Mouse (Mus musculus): ENCODE data around the gene Fktn.
A peak's percentile ranks its signal among the peaks of the same experiment; 100 is the strongest.

Gene Fktn

DNA sequence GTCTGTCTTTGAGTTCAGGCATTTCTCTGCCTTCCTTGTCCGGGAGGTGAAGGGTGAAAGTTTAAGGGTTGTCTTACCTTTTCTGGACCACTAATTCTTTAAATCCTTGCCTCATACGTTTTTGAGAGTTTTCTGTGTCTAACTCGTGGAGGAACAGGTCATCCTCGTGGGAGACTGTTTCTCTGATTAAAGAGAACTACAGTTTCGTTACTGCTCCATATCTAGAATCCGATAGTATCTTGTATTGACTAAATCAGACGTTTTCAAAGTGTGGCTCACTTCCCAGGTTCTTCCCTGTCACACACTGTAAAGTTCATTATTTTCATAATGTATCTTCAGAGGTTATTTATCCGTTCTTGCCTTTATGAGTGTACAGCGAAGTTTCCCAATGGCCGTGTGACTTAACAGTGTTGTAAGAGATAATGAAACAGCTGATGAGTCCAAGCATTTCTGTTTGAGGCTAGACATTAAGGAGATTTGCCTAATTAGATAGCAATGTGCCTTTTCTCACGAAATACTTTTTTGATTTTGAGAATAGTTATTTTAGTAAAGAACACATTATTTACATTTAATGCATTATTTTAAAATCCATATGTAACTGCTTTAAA, 112.9 kb downstream of the Fktn start:
- peak; percentile 33 for DNase-seq (ENCODE audit: low read depth)

Measured in c-Kit-positive CD71-negative TER-119-negative erythroid progenitor cells, embryonic 14.5 days (primary cell).